Mouse (Mus musculus): ENCODE results near the gene Adra2b.

DNA sequence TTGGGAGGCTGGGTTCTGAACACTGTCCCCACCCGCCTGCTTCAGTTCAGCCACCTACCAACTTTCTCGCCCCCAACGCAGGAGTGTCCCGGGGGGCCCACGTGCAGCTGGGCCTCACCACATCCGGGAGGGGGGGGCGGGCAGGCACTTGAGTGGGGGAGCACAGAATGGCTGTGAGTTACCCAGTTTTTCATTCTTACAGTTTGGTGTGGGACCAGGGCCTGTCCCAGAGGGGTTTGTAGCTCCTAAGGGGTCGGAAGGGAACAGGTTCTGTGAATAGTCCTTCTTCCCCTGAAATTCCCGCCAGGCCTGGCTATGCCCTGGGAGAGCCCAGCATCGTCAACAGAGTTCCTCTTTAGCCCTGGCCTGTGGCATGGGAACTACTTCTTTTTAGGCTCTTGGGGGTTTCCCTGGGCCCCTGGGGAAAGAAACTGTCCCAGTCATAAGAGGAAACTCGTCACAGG is 27.9 kb upstream of the Adra2b start:
- TF ChIP-seq GATA1 (IDR thresholded peaks at IDR 0.05; ENCODE audit: low read length) = no peak
- TF ChIP-seq TAL1 (IDR thresholded peaks at IDR 0.05; ENCODE audit: low read length) = no peak
